Mouse (Mus musculus): Measurements from ENCODE around the gene Slc2a8. TPM values are rescaled to one million over a fixed set of nuclear protein-coding genes. Genes with fewer than 3 reads are reported as not detected.

Gene Slc2a8
- polyA plus RNA-seq, 1 experiment from 2014 or later, result 14.8 TPM

Other genes starting within 250 kb of the Slc2a8 start
- gene 6330409D20Rik, start 241.1 kb downstream of the Slc2a8 start, polyA plus RNA-seq (2016; fragmentation: Nextera tagmentation; extraction: Ambion mirVana), result 0.69 and 1.2 TPM in 2 replicates
- gene Tor2a, start 224.8 kb downstream of the Slc2a8 start, polyA plus RNA-seq (2016; fragmentation: Nextera tagmentation; extraction: Ambion mirVana), result 54.0 and 54.9 TPM in 2 replicates
- gene Ttc16, start 206.4 kb downstream of the Slc2a8 start, polyA plus RNA-seq (2016; fragmentation: Nextera tagmentation; extraction: Ambion mirVana), result 0.32 and 0.36 TPM in 2 replicates
- gene Ptrh1, start 206.3 kb downstream of the Slc2a8 start, polyA plus RNA-seq (2016; fragmentation: Nextera tagmentation; extraction: Ambion mirVana), result 4.4 and 5.1 TPM in 2 replicates
- 1.1 and 1.2 TPM in 2 replicates for gene Cfap157, start 197.7 kb downstream of the Slc2a8 start, polyA plus RNA-seq (2016; fragmentation: Nextera tagmentation; extraction: Ambion mirVana)
- 18.7 and 20.8 TPM in 2 replicates for gene Stxbp1, start 134.8 kb downstream of the Slc2a8 start, polyA plus RNA-seq (2016; fragmentation: Nextera tagmentation; extraction: Ambion mirVana)
- gene Fam129b, start 106.0 kb downstream of the Slc2a8 start, polyA plus RNA-seq (2016; fragmentation: Nextera tagmentation; extraction: Ambion mirVana), result 22.8 and 25.3 TPM in 2 replicates
- gene Rpl12, start 20.5 kb downstream of the Slc2a8 start, polyA plus RNA-seq (2016; fragmentation: Nextera tagmentation; extraction: Ambion mirVana), result 192 and 197 TPM in 2 replicates
- gene Lrsam1, start 20.5 kb downstream of the Slc2a8 start, polyA plus RNA-seq (2016; fragmentation: Nextera tagmentation; extraction: Ambion mirVana), result 6.6 and 8.0 TPM in 2 replicates
- gene Garnl3, start 149.6 kb upstream of the Slc2a8 start, polyA plus RNA-seq (2016; fragmentation: Nextera tagmentation; extraction: Ambion mirVana), result 8.6 and 9.1 TPM in 2 replicates
- gene Angptl2, start 234.0 kb upstream of the Slc2a8 start, polyA plus RNA-seq (2016; fragmentation: Nextera tagmentation; extraction: Ambion mirVana), result 24.3 and 25.1 TPM in 2 replicates

All from forebrain, embryonic 10.5 days (tissue).